Mouse (Mus musculus) lung, adult 2 months (tissue): ENCODE results near the gene Hfe. TPM values are rescaled to one million over a fixed set of nuclear protein-coding genes. Genes with fewer than 3 reads are reported as not detected.

Experiments
- DNase-seq: peaks from one replicate; pipeline ENCODE4 v3.0.0; 2022
- H3K4me1 ChIP-seq: fragments of 200-500 bp; 2 replicates; pipeline ENCODE4 v1.6.1; 2011; ENCODE audit warnings: low read length; ENCODE audit not compliant: control insufficient read depth, insufficient read depth
- H3K4me3 ChIP-seq: fragments of 200-500 bp; replicated peaks from 2 replicates; pipeline ENCODE3; 2011; ENCODE audit warnings: low read depth, mild to moderate bottlenecking, control low read depth, low read length; ENCODE audit errors: extremely low read depth
- CTCF ChIP-seq: fragments of 200-500 bp; IDR thresholded peaks from 2 replicates; pipeline ENCODE4 v1.5.1; 2011; ENCODE audit warnings: mild to moderate bottlenecking, low read length, control low read depth; ENCODE audit not compliant: insufficient read depth
- POLR2A ChIP-seq: fragments of 200-500 bp; IDR thresholded peaks from 2 replicates; pipeline ENCODE4 v1.6.1; 2011; ENCODE audit warnings: low read depth, mild to moderate bottlenecking, control low read depth, low read length, borderline replicate concordance; ENCODE audit errors: extremely low read depth
- WGBS: fragments of 180-500 bp; shearing (Covaris S2); methylation state at CpG from one replicate; pipeline ENCODE4 v1.1.7; 2018; 5-methylcytosine and 5-hydroxymethylcytosine counted together
- polyA plus RNA-seq: library from polyadenylated mRNA; depleted of rRNA; stranded (reverse); fragments of >200 nt; gene quantifications from 2 replicates; pipeline ENCODE4 v1.2.3, GENCODE M21; 2012

The Hfe gene
- polyA plus RNA-seq, 1 experiment: 21.3 TPM

- H3K4me3 ChIP-seq: no peak overlapping the region
- no peak for DNase-seq
- 65% methylated on average over 3 of the region's 3 CpGs for WGBS
- TF ChIP-seq CTCF: no peak
- no peak for TF ChIP-seq POLR2A
- peaks cover 2% of the 10 kb centered on the region for H3K4me1 ChIP-seq
These were observed 10.9 kb downstream of the Hfe start for GRCm38 (mm10) chr13:23699767-23700166.

DNA sequence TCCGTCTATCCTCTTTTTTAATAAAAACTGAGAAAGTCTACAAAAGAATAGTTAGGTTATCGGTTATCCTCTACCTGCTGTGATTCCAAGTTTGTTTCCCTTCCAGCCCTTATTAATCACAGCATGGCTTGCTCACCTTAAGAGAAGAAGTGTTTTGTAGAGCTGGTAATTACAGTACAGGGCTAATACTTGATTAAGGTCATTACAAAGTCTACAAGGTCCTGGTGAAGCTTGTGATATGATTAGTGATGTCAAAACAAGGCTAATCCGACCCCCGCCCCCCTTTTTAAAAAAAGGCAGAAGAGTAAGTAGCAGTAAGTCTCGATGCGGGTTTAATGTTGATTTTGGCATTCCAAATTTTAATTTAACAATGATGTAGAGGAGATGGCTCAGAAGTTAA is 11.7 kb downstream of the Hfe start:
- no peak for DNase-seq
- no peak overlapping the region for H3K4me3 ChIP-seq
- H3K4me1 ChIP-seq: peaks cover 2% of the 10 kb centered on the region
- TF ChIP-seq CTCF: no peak
- no peak for TF ChIP-seq POLR2A
- WGBS: 56% methylated on average over 6 of the region's 6 CpGs

GRCm38 (mm10) chr13:23698300-23698693 is 12.4 kb downstream of the Hfe start, which contains the start of gene Hist1h4c:
Gene Hist1h4c, minus strand, starts transcription at chr13:23698454.
- DNase-seq: peak; percentile 100
- WGBS: under 1% methylated on average over 22 of the region's 22 CpGs
- Histone ChIP-seq H3K4me3 (peak within 1 kb of the TSS; percentile 50), H3K4me1 (peaks cover 2% of the 10 kb centered on the region)
- TF ChIP-seq CTCF: peak; percentile 17; the same call in 1 of the 2 replicates
- peak; percentile 100 for TF ChIP-seq POLR2A

DNA sequence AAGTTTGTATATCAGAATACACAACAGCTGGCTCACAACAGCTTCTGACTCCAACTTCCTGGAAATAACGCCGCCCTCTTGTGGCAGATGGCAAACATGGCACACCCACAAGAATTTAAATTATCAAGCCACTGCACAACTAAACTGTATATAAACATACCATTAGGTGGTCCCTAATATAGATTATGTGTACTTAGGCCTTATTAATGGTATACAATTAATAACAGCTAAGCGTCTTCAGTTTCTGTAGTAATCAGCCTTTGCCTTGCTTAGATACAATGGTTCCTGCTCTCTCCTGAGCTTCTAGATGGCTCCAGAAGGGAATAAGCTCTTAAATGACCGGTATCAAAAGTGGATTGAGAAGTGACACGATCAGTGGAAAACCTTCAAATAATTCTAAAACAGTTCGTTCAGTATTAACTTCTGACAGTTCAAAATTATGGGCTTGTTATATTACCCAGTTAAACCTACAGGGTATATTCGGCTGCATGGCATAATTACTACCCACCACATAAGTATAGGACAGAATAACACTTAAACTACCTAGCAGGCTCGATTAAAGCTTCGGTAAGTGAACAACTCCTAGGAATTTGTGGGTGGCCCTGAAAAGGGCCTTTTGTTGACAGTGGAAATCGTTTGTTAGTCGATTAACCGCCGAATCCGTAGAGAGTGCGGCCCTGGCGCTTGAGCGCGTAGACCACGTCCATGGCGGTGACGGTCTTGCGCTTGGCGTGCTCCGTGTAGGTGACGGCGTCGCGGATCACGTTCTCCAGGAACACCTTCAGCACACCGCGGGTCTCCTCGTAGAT is 13.0 kb downstream of the Hfe start:
- Histone ChIP-seq H3K4me1 (peaks cover 2% of the 10 kb centered on the region), H3K4me3 (peak overlapping the region; percentile 50)
- WGBS: under 1% methylated on average over 28 of the region's 32 CpGs
- TF ChIP-seq CTCF (peak; percentile 70), POLR2A (0 out of 2 replicates have a peak, but pooled peaks have one; percentile 16)
- no peak for DNase-seq

DNA sequence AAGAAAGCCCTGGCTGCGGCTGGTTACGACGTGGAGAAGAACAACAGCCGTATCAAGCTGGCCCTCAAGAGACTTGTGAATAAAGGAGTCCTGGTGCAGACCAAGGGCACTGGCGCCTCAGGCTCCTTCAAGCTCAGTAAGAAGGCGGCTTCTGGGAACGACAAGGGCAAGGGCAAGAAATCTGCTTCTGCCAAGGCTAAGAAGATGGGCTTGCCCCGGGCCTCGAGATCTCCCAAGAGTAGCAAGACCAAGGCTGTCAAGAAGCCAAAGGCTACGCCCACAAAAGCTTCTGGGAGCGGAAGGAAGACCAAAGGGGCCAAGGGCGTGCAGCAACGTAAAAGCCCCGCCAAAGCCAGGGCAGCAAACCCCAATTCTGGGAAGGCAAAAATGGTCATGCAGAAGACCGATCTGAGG is 14.6 kb downstream of the Hfe start:
- 48% methylated on average over 15 of the region's 15 CpGs for WGBS
- DNase-seq: no peak
- TF ChIP-seq CTCF (no peak), POLR2A (no peak)

GRCm38 (mm10) chr13:23695514-23695913 is 15.1 kb downstream of the Hfe start, which contains the start of gene Hist1h1t:
Gene Hist1h1t, plus strand, starts transcription at chr13:23695814.
- DNase-seq: no peak

More for the DNA sequence above, 14.6 kb downstream of the Hfe start:
- Histone ChIP-seq H3K4me1 (peaks cover 2% of the 10 kb centered on the region), H3K4me3 (no peak overlapping the region)

DNA sequence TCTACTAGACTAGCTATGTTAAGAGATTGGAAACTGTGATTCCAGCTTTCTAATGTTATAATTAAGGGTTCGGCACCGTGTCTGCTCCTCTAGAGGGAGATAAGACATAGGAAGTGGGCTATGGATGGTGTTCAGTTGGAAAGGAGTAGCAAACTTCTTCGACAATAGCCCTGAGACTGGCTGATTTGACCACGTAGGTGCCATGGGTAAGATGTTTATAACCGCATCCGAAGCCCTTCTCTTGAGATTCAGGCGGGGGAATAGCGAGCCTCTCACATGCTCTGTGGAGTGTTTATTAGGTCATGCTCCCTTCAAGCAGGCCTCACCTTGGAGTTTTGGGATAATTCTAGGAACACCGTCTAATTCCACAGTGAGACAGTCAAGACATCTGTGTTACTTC is 15.7 kb downstream of the Hfe start:
- Histone ChIP-seq H3K4me3 (no peak overlapping the region), H3K4me1 (peaks cover 2% of the 10 kb centered on the region)
- 91% methylated on average over 9 of the region's 9 CpGs for WGBS
- DNase-seq: no peak
- TF ChIP-seq POLR2A (no peak), CTCF (no peak)

More at GRCm38 (mm10) chr13:23695514-23695913, 15.1 kb downstream of the Hfe start, which contains the start of gene Hist1h1t:
- WGBS: 56% methylated on average over 13 of the region's 13 CpGs
- H3K4me3 ChIP-seq: no peak within 1 kb of the TSS
- TF ChIP-seq CTCF (no peak), POLR2A (no peak)
- peaks cover 2% of the 10 kb centered on the region for H3K4me1 ChIP-seq

DNA sequence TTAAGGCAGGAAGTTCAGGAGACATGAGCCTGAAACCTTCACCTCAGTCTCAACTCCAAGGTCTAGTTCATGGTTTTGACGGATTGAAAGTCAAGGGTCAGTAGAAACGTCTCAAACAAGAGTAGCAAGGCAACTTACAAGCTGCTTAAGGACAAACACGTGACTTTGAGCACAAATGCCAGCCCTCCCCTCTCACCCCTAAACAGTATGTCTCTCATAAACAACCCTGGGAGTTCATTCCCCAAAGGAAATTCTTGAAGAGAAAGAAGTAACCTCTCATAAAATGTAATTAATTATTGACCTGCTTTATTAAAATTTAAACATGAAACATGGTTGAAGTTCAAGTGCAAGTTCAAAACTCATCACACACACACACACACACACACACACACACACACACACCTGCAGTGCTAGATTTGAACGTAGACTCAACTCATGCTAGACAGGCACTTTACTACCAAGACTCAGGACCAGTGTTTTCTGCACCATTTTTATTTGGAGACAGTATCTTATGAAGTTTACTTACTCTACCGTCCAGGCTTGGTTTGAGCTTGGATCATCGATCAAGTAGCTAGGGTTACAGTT is 16.7 kb downstream of the Hfe start:
- H3K4me1 ChIP-seq: peaks cover 2% of the 10 kb centered on the region
- DNase-seq: no peak
- H3K4me3 ChIP-seq: no peak overlapping the region
- WGBS: 76% methylated on average over 6 of the region's 6 CpGs
- TF ChIP-seq POLR2A (no peak), CTCF (no peak)

DNA sequence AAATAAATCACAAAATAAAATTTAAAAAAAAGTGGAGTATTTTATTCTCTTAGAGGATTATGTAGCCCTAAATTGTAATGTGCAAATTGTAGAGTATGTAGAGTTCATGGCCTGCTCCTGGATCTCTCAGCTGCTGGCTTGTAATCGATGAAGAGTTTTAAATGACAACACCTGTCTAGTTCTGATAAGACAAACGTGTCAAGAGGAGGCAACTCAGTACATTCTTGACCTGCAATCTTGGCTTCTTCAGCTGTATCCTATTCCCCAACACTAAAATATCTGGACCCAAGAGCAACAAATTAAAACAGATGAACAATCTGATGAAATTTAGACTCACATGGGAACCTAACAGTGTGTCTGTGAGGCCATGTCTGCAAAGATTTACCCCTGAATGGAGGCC is 21.2 kb downstream of the Hfe start:
- TF ChIP-seq CTCF (no peak), POLR2A (no peak)
- no peak for DNase-seq
- Histone ChIP-seq H3K4me3 (no peak overlapping the region), H3K4me1 (peaks cover 4% of the 10 kb centered on the region)
- 62% methylated on average over 2 of the region's 2 CpGs for WGBS
